Mouse (Mus musculus) A20 (cell line): ENCODE data around the gene Nhsl1.

Experiments used
- DNase-seq: peaks from one replicate; pipeline ENCODE4 v3.0.0-alpha.2; 2011; ENCODE audit warnings: low read depth, low spot score

Nhsl1 gene

DNA sequence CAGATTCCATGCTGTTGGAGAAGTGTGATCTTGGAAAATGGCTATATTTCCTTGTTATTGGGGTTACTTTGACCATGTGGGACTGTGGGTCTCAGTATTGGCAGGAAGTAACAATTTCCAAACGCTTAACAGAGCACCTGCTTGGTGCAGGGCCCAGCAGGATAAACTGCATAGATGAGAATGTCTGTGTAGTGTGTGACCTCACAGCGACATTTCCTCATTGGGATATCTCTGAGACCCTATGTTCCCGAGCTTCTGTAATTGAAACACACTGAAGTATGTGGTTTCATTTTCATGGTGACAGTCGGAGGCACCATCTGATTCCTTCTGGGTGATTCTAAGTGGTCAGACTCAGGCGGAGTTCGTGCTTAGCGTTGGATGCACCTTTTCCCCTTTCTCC is 75.5 kb downstream of the Nhsl1 start:
- DNase-seq: peak; percentile 55

DNA sequence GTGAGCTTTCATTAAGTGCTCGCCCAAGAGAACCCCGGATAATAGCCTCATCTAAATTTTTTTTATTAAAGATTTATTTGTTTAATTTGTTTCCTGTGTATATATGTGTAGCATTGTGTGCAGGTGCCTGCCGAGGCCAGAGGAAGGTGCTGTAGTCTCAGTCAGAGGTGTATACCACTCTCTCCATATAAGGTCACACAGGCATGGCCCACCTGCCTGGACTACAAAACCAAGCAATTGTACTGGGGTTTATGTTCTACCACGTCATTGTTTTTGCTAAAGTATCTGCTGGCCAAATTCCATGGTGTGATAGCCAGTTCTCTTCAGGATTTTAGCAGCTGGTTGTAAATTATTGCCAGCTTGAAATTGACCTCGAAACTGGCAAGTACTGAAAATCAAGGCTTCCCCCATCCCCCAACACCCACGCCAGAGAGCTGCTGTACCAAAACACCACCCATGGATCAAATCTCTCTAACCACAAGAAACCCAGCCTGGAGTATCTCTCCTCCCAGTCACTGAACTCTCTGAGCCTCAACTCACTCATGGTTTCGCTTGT is 81.4 kb downstream of the Nhsl1 start:
- no peak for DNase-seq

DNA sequence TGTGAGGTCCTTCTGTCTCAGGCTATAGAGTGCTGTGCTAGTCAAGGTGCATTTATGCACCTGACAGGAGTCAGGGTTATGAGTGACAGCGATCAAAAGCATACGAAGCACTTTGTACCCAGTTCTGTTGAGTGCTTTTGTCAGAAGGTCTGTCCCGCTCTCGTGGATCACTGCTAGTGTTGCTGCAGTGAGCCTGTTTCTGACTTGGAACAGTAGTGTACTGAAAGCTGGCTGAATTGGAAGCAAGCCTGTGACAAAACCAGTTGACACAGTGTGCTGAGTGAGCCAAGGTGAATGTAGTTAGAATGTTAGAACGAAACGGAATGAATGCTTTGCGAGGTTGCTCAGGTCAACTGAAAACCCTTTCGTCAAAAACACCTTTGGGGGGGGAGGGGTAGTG is 82.2 kb downstream of the Nhsl1 start:
- DNase-seq: no peak

DNA sequence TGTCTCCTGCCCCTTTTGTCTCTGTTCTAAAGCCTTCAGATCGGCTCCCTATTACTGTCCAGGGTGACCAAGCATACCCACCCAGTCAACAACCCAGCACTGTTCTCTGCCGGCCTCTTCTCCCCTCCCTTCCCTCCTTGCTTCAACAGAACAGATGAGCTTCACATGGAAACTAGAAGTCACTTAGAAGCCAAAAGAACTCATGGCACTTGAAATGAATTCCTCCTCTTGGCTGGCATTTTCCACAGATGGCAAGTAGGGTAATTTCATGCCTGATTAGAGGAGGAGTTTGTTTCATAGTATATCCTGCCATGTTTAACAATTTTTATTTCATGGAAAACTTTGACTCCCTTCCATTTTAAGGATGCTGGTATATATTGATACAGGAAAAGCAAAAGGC is 85.2 kb downstream of the Nhsl1 start:
- DNase-seq: no peak

DNA sequence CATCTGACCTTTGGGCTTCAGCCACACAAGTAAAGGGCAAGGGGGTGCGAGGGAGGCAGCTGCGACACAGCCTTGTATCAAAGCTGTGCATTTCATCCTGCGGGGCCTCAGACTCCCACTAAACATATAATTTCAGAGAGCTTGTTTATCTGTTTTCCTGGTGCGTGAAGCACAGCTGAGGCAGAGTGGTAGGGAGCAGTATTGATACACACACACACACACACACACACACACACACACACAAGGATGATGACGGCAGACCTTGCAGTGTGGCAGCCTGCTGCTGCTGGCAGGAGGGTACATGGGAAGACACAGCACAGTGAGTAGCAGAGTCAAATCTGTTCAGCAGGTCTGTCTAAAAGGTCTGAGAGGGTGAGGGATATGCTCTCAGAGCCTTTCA is 85.9 kb downstream of the Nhsl1 start:
- no peak for DNase-seq

DNA sequence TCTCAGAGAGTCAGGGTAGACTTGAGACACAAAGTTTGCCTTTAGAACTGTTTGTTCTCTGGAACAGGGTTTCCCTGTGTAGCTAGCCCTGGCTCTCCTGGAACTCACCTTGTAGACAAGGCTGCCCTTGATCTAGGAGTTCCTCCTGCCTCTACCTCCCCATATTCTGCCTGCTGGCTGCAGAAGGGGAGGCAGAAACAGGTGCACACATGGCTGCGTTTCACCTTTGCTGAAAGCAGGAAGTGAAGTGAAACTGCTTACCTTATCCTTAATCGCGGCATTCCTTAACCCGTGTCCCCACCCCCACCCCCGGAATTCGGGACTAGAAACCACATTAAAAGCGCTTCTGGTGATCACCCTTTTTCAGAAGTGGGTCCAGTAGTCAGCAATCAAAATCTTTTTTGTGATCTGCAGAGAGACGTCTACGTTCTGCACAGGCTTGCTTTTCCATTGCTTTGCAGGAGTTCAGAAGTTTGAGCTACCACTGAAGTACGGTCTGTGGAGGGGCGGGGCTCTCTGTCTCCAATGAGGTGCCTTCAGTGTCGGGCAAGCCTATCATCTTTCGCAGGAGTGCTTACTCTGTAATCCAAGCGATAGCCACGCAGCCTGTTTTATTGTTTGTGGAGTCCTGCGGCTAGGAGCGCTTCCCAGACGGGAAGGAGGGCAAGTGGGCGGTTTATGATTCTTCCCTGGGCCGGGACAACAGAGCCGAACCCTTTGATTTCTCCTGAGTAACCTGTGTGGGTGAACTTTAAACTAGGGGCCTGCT is 88.5 kb downstream of the Nhsl1 start:
- DNase-seq: no peak

DNA sequence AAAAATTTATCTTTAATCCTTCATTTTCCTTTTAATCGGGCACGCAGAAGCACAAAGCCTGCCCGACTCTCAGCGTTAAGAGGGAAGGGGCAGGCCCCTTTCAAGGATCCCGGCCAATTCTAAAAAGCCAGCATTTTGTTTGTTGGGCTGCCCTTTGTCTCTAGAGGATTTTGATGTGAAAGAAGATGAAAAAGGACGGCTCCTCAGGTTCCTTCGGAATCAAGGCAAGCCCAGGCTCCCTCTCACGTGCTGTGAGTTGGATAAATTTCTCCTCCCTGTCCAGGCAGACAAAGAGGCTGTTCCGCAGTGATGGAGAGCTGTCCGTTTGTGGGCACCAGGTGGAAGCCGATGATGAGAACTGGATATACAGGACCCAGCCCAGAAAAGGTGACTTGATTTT is 89.3 kb downstream of the Nhsl1 start:
- DNase-seq: no peak

DNA sequence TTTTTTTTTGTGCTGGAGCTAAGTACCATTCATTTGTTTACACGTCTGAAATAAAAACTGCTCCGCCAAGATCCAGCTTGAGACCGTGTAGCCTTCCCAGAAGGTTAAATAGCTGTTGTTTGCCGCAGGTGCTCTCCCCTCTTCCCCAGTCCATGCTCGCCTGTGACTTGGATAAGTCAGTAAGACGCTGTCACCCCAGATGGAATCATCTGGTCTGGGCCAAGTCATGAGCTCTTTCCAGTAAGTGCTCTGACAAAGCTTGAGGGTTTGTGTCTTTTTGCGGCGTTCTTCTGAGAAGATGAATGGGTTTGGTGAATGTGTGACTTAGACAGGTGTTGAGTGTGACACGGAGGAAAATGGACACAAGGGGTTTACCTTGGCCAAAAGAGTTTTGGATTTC is 89.8 kb downstream of the Nhsl1 start:
- no peak for DNase-seq

DNA sequence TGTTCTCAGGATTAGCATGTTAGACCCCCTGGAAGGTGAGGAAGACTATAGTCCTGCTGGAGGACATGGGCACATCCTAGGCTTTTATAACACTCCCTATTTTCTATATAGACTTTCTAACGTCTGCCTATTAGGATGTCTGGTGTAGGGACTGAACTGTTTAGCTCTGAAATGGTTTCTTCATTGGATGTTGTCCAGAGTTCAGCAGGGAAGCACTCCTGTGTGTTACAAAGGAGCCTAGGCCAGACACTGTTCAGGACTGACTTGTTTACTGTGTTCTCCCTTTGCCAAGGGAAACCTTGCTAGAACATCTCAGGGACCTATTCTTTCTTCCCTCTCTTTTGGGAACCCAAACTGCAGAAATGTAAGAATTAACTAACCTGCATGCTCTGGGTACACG is 90.3 kb downstream of the Nhsl1 start:
- no peak for DNase-seq

DNA sequence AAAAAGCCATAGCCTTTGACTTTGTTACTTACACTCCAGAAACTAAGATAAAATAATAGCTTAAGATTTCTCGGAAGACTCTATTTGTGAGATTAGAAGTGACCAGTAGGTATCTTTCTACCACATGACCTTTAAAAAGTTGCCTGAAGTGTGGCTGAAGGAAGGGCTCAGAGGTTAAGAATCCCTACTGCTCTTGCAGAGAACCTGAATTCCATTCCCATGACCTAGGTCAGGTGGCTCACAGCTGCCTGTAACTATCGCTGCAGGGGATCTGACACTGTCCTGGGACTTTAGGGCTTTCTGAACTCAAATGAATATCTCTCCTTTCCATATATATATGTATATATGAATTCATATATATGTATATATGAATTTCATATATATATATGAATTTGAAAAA is 92.5 kb downstream of the Nhsl1 start:
- no peak for DNase-seq

DNA sequence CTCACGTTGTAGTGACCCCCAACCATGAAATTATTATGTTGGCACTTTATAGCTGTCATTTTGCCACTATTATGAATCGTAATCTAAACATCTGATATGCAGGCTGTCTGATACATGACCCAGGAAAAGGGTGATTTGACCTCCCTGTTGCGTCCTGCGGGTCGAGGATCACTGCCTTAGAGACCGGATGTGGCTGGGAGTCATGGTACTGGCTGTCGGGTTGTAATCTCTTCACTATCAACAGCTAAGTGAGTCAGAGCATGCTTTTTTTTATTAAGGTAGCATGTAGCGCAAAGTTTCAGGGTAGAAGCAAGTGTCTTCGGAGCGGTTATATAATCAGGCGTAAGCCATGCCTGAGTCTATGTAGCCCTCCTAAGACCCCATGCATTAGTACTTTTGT is 97.2 kb downstream of the Nhsl1 start:
- DNase-seq: no peak

DNA sequence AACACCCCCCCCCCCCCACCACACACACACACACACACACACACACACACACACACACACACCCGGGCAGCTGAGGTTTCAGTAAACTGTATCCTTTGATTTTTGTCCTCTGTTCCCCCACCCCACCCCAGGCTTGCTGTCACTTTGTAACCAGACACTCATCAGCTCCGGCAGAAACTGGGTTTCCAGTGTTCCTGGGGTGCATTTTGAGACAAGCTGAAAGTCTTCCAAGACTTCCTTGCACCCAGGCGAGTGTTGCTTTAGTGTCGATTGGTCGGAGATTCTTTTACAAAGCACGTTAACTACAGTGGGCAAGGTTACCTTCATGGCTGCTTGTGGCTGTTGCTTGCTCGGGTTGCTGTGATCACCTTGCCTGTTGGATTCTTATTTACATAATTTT is 99.4 kb downstream of the Nhsl1 start:
- DNase-seq: no peak

DNA sequence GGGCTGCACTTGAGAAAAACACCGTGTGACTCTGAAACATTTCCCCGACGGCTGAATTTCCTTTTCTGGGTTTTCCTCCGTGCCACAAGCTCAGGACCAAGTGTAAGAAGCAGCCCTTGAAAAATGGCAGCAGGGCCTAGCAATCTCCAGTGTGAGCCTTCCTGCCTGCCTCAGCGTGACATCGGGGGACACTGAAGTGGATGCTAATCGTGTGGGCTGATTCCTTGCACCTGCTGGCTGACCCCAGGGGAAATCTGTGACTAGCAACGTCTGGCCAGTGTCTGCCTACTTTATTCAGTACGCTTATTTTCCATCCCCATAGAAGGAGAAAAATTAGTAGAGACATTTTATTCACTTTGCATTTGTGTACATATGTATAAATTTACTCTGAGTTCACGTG is 100.7 kb downstream of the Nhsl1 start:
- no peak for DNase-seq

DNA sequence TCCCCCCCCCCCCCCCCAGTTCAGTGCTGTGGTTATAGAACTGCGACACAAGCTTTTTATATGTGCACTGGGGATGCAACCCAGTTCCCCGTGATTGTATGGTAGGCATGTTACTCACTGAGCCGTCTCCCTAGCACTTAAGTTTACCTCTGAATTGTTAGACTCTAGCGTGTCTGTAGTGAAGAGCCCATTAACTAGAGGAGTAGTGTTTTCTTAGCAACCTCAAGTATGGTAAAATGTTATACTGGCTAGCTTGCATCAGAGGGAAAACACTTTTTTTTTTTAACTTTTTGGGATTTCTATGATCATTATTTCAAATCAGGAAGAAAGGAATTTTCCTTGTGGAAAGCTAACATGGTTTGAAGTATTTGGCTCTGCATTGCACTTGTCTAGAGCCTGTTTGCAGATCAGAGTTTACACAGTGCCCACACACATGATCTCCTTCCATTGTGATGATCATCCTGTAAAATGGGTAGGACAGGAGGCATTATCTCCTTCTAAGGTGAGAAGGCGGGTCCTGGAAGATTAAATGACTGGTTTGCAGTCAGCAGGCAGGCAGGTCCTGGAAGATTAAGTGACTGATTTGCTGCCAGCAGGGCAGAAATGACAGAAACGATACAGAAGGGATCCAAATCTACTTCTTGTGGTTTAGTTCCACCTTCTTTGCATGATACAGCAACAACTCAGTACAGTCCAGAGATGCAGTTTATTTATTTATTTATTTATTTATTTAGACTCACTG is 101.6 kb downstream of the Nhsl1 start:
- peak; percentile 31 for DNase-seq

DNA sequence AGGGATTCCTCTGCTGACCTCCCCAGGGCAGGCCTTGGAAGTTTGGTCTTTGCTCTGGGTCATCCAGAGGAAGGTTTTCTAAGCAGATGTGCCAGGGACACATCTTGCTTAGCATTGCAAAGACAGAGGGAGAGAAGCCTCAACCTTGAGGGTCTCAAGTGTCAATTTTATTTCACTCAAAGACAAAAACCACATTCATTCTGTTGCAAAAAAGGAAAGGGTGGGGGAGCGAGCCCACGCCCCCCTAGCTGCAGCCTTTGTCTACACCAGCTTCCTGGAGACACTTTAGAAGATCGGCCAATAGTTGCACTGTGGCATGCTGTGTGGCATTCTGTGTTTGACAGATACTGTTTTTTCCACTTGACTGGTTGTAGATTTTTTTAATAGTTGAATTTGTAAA is 104.2 kb downstream of the Nhsl1 start:
- DNase-seq: no peak

DNA sequence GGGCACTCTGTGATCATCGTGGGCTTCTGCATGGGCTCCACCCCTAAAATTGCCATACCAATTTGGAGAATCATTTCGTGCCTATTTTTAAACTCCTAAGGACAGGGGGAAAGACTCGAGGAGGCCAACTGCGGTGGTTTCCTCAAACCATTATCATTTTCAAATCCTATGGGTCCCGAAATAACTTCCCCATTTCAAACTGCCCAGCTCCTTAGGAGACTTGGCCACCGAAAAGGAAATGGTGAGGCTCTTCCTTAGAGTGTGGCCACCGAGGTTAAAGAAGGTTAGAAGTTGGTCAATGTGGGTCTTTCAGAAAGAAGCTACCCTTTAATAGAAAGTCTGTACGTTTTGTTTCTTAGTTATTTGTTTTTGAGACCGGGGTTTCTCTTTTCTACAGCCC is 104.8 kb downstream of the Nhsl1 start:
- no peak for DNase-seq

DNA sequence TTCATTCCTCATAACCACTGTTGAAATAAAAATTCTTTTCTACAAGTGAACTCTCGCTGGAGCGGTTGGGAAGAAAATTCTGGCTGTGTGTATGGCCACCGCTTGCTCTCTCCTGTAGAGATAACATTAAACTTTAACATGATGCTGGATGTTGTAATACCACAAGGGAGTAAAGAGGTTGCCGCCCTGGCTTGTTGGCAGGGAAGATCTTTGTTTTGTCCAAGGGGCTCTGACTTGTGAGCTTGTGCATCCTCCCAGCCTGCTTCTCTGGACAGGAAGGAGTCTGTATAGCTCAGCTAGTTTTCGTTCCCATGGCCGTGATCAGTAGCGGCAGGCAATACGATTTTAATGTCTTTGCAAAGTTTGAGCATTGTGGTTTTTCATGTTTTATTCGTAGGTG is 109.1 kb downstream of the Nhsl1 start:
- no peak for DNase-seq

DNA sequence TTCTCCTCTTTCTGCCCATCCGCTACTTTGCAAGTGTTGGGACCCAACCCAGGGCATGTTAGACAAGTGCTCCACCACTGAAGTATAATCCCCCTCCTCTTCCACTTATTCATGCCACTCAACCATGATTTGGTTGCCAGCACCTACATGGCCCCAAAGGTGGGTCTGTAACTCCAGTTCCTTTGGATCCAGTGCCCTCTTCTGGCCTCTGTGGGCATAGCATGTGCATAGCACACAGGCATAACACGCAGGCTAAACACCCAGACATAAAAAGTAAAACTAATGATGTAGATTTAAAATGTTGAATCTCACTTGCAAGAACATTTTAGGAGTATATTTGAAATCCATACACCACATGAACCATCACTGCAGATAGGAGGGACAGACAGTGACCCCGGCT is 110.7 kb downstream of the Nhsl1 start:
- peak; percentile 13 for DNase-seq

DNA sequence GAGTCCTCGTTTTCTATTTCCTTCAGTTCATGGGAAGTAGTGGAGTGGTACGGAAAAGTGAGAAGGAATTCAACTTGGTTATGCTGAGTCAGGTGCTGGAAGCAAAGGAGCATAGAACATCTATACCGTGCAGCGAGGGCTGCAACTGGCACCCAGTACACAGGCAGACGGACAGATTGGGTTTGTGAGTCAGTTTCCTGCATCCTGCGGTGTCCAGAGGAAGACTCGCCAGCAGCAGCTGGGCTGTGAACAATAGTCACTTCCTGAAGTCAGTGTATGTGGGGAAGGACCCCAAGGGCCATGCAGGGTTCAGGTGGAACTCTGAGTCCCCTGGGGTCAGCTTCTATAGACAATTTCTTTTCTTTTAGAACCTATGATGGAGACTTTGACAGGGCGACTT is 111.4 kb downstream of the Nhsl1 start:
- DNase-seq: no peak

DNA sequence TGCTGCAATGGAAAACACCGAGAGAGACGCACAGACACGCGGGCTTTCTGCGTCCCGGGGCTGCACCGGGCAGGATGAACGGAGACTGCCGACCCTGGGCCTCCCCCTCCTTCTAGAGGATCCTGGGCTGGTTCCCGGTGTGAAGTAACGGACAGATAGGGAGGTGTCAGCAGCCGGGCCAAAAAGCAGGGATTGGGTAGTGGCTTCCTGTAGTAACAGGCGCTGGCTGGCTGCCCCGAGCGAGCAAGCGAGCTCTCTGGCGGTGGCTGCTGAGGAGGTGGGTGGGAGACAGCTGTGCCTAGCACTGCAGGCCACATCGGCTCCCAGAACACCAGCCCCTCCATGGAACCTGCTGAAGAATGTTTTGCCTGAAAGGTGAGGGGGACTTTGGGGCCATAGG is 112.2 kb downstream of the Nhsl1 start:
- no peak for DNase-seq

DNA sequence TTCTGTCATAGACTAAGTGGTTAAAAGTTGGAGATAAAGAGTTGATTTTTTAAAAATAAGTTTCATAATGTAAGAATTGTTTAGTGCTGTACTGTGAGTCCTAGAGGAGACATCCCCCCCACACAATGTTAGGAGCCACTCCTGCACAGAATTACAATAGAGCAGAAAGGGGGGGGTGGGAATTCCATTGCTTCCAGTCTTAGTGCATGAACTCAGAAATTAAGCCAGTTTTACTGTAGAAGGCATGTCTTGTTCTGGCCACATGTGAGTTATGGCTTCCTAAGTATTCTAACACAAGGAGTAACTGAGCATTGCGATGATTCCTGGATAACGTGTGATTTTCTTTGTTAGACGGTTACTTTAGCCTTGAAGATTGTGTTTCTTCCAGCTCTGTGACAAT is 112.8 kb downstream of the Nhsl1 start:
- no peak for DNase-seq

DNA sequence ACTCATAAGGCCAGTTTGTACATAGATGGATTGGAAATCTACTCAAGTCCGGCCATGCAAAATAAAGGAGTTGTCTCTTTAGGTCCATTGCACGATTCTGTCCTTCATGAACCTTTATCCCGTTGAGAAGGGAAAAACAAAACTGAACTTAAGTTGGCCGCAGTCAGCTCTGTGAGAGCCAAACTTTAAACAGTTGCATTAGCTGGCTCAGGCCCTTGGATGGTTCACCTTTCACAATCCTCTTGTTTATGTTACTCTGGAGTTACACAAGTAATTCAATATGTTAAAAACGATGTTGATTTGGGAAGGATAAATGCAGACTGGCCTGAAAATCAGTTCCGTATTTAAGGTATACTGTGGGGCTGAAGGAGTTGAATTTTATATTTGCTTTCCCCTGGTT is 116.7 kb downstream of the Nhsl1 start:
- no peak for DNase-seq

DNA sequence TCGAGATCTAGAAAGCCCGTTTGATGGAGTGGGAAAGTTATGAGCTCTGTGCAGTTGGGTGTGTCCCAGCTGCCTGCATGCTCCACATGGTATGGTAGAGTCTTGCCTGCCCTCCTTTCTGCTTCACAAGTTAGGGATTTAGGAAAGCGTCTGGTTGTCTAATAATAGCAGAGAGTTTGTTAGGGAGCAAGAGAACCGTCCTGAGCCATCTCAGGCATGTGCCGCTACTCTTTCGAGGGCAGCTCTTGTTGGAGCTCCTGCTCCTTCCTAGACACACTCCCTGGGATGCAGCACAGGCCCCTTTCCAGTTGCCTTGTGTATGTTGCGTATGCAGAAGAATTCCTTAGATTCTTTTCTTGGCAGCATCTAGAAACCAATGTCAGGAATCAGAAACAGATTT is 117.2 kb downstream of the Nhsl1 start:
- DNase-seq: no peak
